Mouse (Mus musculus) midbrain, embryonic 13.5 days (tissue): ENCODE data around the gene Tmem221. TPM values are rescaled to one million over a fixed set of nuclear protein-coding genes. Genes with fewer than 3 reads are reported as not detected.

ENCODE experiments used
- ATAC-seq: fragments of 200-750 bp; cut with Nextera tagmentation; 2 replicates; pipeline ENCODE4 v1.8.0; 2017; ENCODE audit warnings: mild to moderate bottlenecking, moderate TSS enrichment, moderate library complexity
- H3K27ac ChIP-seq: fragments of 300-500 bp; sonication (generic); 2 replicates; pipeline ENCODE4 v1.5.1; 2015; ENCODE audit warnings: inconsistent platforms, mild to moderate bottlenecking, moderate library complexity
- H3K27me3 ChIP-seq: fragments of 300-500 bp; sonication (generic); 2 replicates; pipeline ENCODE4 v1.6.1; 2015; ENCODE audit warnings: mild to moderate bottlenecking, inconsistent platforms
- H3K36me3 ChIP-seq: fragments of 300-500 bp; sonication (generic); 2 replicates; pipeline ENCODE4 v1.6.1; 2015; ENCODE audit warnings: mild to moderate bottlenecking, inconsistent platforms
- H3K4me1 ChIP-seq: fragments of 300-500 bp; sonication (generic); replicated peaks from 2 replicates; pipeline ENCODE4 v1.6.1; 2015; ENCODE audit warnings: inconsistent platforms
- H3K4me2 ChIP-seq: fragments of 300-500 bp; sonication (generic); replicated peaks from 2 replicates; pipeline ENCODE4 v1.6.1; 2015; ENCODE audit warnings: moderate library complexity, mild to moderate bottlenecking, inconsistent platforms
- H3K4me3 ChIP-seq: fragments of 300-500 bp; sonication (generic); replicated peaks from 2 replicates; pipeline ENCODE4 v1.5.1; 2015; ENCODE audit warnings: mild to moderate bottlenecking, inconsistent platforms
- H3K9ac ChIP-seq: fragments of 300-500 bp; sonication (generic); replicated peaks from 2 replicates; pipeline ENCODE4 v1.6.1; 2015; ENCODE audit warnings: mild to moderate bottlenecking, inconsistent platforms
- H3K9me3 ChIP-seq: fragments of 300-500 bp; sonication (generic); 2 replicates; pipeline ENCODE4 v1.6.1; 2016; ENCODE audit warnings: mild to moderate bottlenecking, inconsistent platforms
- WGBS: fragments of 180-500 bp; shearing (Covaris S2); methylation state at CpG from one replicate; pipeline ENCODE4 v1.1.7; 2015; 5-methylcytosine and 5-hydroxymethylcytosine counted together
- polyA plus RNA-seq: library from polyadenylated mRNA; unstranded; fragments of >200 nt; fragmentation: Nextera tagmentation; extraction: Ambion mirVana; gene quantifications from 2 replicates; pipeline ENCODE4 v1.2.1, GENCODE M21; 2015

The Tmem221 gene
- polyA plus RNA-seq, 1 experiment from 2014 or later = not detected

DNA sequence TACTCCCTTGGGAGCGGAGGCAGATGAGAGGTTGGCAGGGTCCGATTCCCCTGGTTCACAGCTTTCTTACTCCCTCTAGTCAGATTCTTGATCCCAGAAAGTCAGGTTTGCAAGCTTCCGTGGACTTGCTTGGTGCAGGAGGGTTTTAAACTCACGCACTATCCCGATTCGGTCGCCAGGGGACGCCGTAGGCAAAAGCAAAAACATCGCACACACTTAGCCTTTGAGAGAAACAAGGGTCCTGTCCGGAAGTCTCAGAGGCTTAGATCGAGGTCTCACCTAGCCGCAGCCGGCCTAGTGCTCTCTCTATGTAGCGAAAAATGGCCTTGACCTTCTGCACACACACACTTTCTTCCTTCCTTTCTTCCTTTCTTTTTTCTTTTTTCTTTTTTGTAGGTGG lies 2.7 kb upstream of the Tmem221 start:
- H3K27me3 ChIP-seq = peaks cover 76% of the 10 kb centered on the region
- no peak for ATAC-seq
- no peak overlapping the region for H3K4me2 ChIP-seq
- H3K27ac ChIP-seq = no peak overlapping the region
- H3K36me3 ChIP-seq = no peaks in the 10 kb centered on the region
- 4% methylated on average over 15 of the region's 15 CpGs for WGBS
- H3K4me3 ChIP-seq = no peak overlapping the region
- peaks cover 14% of the 10 kb centered on the region for H3K4me1 ChIP-seq
- no peak overlapping the region for H3K9ac ChIP-seq
- peaks cover 4% of the 10 kb centered on the region; the same call in 1 of the 2 replicates for H3K9me3 ChIP-seq

DNA sequence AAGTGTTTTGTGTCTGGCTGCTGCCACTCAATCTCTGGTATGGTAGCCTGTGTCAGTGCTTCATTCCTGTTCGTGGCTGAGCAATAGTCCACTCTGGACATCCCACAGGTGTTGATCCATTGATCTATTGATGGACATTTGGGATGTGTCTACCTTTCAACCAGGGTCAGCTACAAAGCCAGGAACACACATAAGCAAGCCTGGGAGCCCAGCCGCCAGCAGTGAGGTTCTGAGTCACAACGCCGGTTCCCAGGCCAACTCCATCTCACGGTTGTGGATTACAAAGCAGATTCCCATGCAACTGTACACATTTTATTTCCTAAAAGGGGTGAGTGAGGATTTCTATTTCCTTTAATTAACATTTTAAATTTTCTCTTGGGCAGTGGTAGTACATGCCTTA lies 2.1 kb upstream of the Tmem221 start:
- peaks cover 4% of the 10 kb centered on the region; the same call in 1 of the 2 replicates for H3K9me3 ChIP-seq
- no peak for ATAC-seq
- H3K4me2 ChIP-seq = no peak overlapping the region
- no peak overlapping the region for H3K9ac ChIP-seq
- no peak overlapping the region for H3K27ac ChIP-seq
- no peaks in the 10 kb centered on the region for H3K36me3 ChIP-seq
- peaks cover 82% of the 10 kb centered on the region for H3K27me3 ChIP-seq
- no peak overlapping the region for H3K4me3 ChIP-seq
- WGBS = 87% methylated on average over 5 of the region's 5 CpGs
- H3K4me1 ChIP-seq = peaks cover 14% of the 10 kb centered on the region

DNA sequence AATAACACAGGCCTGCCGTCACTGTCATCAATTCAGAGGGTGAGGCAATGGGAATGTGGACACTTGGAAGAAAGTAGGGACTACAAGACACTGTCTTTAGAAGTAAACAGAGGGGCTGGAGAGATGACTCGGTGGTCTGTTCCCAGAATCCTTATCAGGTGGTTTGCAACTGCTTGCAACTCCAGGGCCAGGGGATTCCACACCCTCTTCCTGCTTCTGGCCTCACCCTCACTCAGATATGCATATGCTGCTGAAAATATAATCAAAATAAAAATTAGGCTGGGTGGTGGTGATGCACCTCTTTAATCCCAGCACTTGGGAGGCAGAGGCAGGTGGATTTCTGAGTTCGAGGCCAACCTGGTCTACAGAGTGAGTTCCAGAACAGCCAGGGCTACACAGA lies 1.4 kb upstream of the Tmem221 start:
- Histone ChIP-seq H3K9ac (no peak overlapping the region), H3K4me2 (no peak overlapping the region), H3K36me3 (no peaks in the 10 kb centered on the region), H3K4me1 (peaks cover 14% of the 10 kb centered on the region), H3K27ac (no peak overlapping the region), H3K4me3 (no peak overlapping the region), H3K9me3 (peaks cover 4% of the 10 kb centered on the region; the same call in 1 of the 2 replicates), H3K27me3 (peaks cover 88% of the 10 kb centered on the region)
- 80% methylated on average over 3 of the region's 3 CpGs for WGBS
- ATAC-seq = no peak

DNA sequence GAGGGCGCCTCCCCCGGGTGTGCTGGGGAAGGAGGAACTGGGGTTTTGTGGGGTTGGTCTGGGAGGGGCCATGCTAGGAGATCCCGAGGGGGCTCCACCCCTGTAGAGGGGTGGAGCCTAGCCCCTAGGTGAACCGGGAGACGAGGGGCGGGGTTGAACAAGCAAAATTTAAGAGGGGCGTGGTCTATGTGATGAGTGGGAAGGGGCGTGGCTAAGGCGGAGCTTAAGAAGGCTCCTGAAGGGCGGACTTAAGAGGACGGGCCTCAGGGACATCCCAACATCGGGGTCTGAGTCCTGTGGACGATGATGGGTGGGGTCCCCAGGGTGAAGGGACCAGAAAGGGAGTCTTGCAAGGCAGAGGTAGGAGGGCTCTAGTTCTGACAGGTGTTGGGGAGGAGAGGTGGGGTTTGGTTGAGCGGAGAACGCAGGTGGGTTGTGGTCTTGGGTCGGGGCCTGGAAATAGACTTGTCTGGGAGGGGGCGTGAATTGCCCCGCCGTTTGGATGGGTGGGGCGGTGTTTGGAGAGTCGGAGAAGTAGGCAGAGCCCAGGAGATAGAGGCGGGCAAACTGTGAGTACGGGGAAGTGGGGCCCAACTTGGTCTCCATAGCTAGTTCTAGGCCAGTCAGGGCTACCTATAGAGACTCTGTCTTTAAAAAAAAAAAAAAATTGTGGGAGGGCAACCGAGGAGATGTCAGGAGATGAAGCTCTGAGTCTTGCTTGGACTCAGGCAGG lies 453 bp upstream of the Tmem221 start:
- no peak for ATAC-seq
- Histone ChIP-seq H3K27ac (no peak overlapping the region), H3K36me3 (no peaks in the 10 kb centered on the region), H3K4me3 (peak overlapping the region; percentile 23), H3K4me1 (peaks cover 14% of the 10 kb centered on the region), H3K27me3 (peaks cover 87% of the 10 kb centered on the region), H3K4me2 (peak overlapping the region; percentile 39), H3K9ac (no peak overlapping the region), H3K9me3 (peaks cover 3% of the 10 kb centered on the region; the same call in 1 of the 2 replicates)
- 2% methylated on average over 24 of the region's 24 CpGs for WGBS

DNA sequence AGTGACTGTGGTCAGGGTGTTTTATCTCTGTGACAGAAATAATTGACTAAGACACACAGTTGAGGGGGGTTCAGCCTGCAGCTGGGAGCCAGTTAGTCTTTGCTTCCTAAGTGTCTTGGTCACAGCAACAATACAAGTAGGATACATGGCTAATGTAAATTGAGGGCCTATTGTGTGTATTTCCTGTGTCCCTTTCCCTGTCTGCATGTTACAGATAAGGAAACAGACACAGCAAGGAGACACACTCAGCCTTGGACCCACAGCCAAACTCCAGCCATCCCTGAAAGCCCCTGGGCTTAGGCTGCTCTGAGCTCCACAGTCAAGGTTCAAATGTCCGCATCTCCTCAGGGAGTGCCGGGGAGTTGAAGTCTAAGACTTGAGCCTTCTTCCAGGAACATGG lies 4.0 kb downstream of the Tmem221 start:
- Histone ChIP-seq H3K4me3 (no peak overlapping the region), H3K27me3 (peaks cover 45% of the 10 kb centered on the region), H3K4me2 (no peak overlapping the region), H3K36me3 (no peaks in the 10 kb centered on the region), H3K9me3 (no peaks in the 10 kb centered on the region), H3K4me1 (peaks cover 7% of the 10 kb centered on the region), H3K27ac (no peak overlapping the region), H3K9ac (no peak overlapping the region)
- 89% methylated on average over 2 of the region's 2 CpGs for WGBS
- ATAC-seq = no peak

DNA sequence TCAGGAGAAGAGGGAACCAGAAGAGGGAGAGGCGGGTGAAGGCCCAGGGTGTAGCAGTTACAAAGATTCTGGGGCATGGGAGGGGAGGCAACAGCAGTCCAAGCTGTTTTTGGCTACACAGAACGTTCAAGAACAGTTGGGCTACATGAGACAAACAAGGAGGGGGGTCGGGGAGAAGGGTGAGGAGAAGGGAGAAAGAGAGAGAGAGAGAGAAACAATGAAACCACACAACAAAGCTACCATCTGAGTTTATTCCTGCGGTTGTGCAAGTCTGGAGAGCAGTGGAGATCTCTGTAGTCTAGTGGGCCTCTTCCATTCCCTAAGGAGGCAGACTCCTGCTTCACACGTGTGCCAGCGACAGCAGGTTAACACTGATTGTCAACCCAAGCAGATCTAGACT lies 4.7 kb downstream of the Tmem221 start:
- H3K4me3 ChIP-seq = no peak overlapping the region
- 74% methylated on average over 6 of the region's 6 CpGs for WGBS
- no peak overlapping the region for H3K4me2 ChIP-seq
- no peak overlapping the region for H3K27ac ChIP-seq
- H3K9me3 ChIP-seq = no peaks in the 10 kb centered on the region
- H3K27me3 ChIP-seq = peaks cover 38% of the 10 kb centered on the region
- H3K36me3 ChIP-seq = no peaks in the 10 kb centered on the region; the same call in 1 of the 2 replicates
- no peak overlapping the region for H3K9ac ChIP-seq
- peaks cover 7% of the 10 kb centered on the region for H3K4me1 ChIP-seq
- no peak for ATAC-seq

DNA sequence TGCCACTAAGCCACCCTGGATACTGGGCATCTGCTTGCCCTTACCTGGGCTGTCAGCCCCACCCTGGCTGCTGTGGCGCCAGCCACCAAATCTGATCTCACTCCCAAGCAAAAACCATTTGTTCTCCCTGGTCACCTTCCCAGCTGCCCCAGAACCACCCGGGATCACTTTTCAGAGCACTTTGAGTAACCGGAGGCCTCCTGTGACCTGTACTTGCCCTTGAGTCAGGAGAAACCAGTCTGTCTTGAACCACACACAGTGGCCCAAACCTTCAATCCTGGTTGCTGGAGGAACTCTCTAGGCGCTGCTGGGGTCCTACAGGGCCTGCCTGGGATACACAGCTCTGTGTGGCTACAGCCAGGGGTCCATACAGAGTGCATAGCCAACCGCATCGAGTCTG lies 5.9 kb downstream of the Tmem221 start:
- Histone ChIP-seq H3K9ac (no peak overlapping the region), H3K27me3 (peaks cover 26% of the 10 kb centered on the region), H3K27ac (no peak overlapping the region), H3K4me2 (no peak overlapping the region), H3K4me3 (no peak overlapping the region), H3K9me3 (no peaks in the 10 kb centered on the region), H3K36me3 (peaks cover 10% of the 10 kb centered on the region), H3K4me1 (no peaks in the 10 kb centered on the region)
- no peak for ATAC-seq
- WGBS = 78% methylated on average over 6 of the region's 6 CpGs

DNA sequence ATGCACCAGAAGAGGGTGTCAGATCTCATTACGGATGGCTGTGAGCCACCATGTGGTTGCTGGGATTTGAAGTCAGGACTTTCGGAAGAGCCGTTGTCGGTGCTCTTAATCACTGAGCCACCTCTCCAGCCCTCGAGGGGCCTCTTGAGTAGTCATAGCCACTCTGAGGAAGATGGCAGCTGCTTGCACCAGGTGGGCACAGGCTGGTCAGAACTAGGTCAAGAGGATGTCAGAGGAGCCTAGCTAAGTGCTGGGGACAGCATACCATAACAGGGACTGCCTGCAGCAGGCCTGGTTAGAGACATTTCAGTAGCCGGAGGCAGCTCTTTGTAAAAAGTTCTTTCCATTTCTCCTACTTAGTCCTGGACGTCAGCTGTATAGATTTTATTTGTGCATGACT lies 7.9 kb downstream of the Tmem221 start:
- WGBS = 67% methylated on average over 7 of the region's 7 CpGs
- H3K4me2 ChIP-seq = no peak overlapping the region
- H3K4me1 ChIP-seq = no peaks in the 10 kb centered on the region
- no peak overlapping the region for H3K27ac ChIP-seq
- ATAC-seq = no peak
- no peak overlapping the region for H3K9ac ChIP-seq
- H3K36me3 ChIP-seq = peaks cover 27% of the 10 kb centered on the region
- H3K9me3 ChIP-seq = no peaks in the 10 kb centered on the region
- no peak overlapping the region for H3K4me3 ChIP-seq
- peaks cover 6% of the 10 kb centered on the region for H3K27me3 ChIP-seq

DNA sequence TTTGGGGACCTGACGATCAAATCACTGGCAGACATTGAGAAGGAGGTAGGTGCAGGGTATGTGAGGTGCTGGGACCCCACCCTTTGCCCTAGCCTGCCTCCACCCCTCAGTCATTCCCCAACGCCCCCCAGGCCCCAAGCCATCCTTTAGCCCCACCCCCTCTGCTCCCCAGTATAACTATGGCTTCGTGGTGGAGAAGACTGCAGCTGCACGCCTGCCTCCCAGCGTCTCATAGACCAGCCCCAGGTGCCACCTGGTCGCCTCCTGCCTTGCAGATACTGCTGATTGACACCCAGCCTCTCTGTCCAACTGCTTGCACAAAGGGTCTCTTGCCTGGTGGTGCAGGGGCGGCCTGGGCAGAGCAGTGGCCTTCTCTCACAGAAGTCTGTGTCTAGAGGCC lies 11.1 kb downstream of the Tmem221 start:
- ATAC-seq = no peak
- Histone ChIP-seq H3K9ac (no peak overlapping the region), H3K4me3 (no peak overlapping the region), H3K4me2 (no peak overlapping the region), H3K9me3 (no peaks in the 10 kb centered on the region), H3K27me3 (no peaks in the 10 kb centered on the region), H3K27ac (no peak overlapping the region), H3K36me3 (peaks cover 35% of the 10 kb centered on the region), H3K4me1 (peaks cover 12% of the 10 kb centered on the region)
- 87% methylated on average over 7 of the region's 7 CpGs for WGBS

DNA sequence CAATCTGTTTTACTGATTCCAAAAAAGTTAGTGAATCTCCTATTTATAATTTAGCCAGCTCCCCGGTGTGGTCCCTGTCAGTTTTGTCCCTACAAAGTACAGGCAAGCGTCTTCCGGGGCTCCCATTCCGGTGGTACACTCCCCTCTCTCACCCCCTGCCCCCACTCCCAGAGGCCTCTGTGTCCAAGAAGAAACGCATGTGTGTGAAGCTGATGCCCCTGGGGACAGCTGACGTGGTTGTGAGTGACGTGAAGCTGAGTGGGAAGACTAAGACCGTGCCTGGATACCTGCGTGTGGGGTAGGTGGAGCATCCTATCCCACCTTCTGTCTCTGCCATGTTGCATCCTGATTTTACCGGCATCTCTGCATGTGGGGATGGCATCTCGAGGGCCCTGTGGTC lies 13.6 kb downstream of the Tmem221 start:
- Histone ChIP-seq H3K27ac (no peak overlapping the region), H3K9me3 (no peaks in the 10 kb centered on the region), H3K9ac (no peak overlapping the region), H3K4me3 (no peak overlapping the region), H3K4me2 (no peak overlapping the region), H3K27me3 (peaks cover under 1% of the 10 kb centered on the region; the same call in 1 of the 2 replicates), H3K4me1 (peaks cover 12% of the 10 kb centered on the region), H3K36me3 (peaks cover 35% of the 10 kb centered on the region)
- no peak for ATAC-seq
- WGBS = 92% methylated on average over 11 of the region's 11 CpGs

DNA sequence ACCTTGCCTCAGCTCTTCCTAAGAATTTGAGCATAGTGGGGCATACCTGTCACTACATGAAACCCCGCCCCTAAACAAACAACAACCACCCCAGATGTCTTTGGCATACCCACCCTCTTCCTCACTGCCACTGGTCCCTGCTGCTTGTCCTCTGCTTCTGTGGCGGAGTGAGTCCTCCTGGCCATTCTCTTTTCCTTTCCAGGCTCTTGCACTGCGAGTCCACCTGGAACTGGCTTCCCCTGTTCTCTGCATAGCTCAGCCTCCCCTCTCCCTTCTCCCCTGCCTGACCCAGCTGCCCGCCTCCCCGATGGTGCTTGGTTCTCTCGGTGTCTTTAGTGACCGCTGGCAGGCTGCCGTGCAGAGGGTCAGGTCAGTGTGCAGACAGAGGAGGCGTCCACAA lies 14.9 kb downstream of the Tmem221 start:
- ATAC-seq = no peak
- WGBS = 89% methylated on average over 9 of the region's 9 CpGs

DNA sequence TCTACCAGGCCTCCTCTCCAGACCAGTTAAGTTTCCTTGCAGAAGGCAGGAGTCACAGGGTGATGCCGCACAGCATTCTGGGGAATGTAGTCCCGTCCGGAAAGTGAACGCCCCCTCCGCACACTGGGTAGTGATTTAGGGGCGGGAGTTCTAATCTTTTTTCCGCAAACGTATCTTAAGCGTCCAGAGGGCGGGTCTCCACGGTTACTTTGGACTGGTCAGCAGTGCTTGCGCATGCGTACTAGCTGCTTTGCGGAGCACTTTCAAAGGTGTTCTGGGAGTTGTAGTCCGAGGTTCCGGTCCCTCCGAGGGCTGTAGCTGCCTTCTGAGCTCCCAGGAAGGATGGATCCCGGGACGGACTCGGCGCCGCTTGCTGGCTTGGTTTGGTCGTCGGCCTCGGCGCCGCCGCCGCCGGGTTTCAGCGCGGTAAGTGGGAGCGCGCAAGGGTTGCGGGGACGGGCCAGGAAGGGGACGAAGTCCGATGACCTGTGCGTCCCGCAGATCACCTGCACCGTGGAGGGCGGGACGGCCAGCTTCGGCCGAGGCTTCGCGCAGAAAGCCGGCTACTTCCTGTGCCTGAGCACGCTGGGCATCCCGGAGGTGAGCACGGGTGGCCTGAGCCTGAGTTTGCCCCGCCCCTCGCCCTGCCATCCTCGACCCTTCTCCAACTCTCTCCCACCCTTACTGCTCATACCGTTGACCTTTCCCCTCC lies 15.9 kb downstream of the Tmem221 start, which contains the start of gene Mvb12a:
Gene Mvb12a (plus strand): TSS at position 291 of the 712 bp plus-strand sequence.
- under 1% methylated on average over 55 of the region's 55 CpGs for WGBS
- peak within 1 kb of the TSS; percentile 89 for H3K4me2 ChIP-seq
- peaks cover 15% of the 10 kb centered on the region for H3K27me3 ChIP-seq
- peak within 1 kb of the TSS; percentile 52; the same call in 1 of the 2 replicates for H3K27ac ChIP-seq
- peak within 1 kb of the TSS; percentile 85 for H3K9ac ChIP-seq
- peak; percentile 96 for ATAC-seq
- H3K4me3 ChIP-seq = peak within 1 kb of the TSS; percentile 82
- no peaks in the 10 kb centered on the region for H3K9me3 ChIP-seq
- H3K36me3 ChIP-seq = peaks cover 25% of the 10 kb centered on the region
- H3K4me1 ChIP-seq = peaks cover 13% of the 10 kb centered on the region

More for the DNA sequence above, 14.9 kb downstream of the Tmem221 start:
- Histone ChIP-seq H3K4me3 (peak overlapping the region; percentile 82), H3K36me3 (peaks cover 34% of the 10 kb centered on the region), H3K4me2 (peak overlapping the region; percentile 89), H3K4me1 (peaks cover 12% of the 10 kb centered on the region), H3K9me3 (no peaks in the 10 kb centered on the region), H3K9ac (peak overlapping the region; percentile 85), H3K27ac (no peak overlapping the region), H3K27me3 (peaks cover 8% of the 10 kb centered on the region)
